Mouse (Mus musculus) testis, adult 2 months (tissue): ENCODE measurements at regions not wholly inside any gene's neighbourhood (a gene's known extent, or its start where the extent isn't known, plus 50 kb on each side); places are given as distances from the start of the nearest gene placed in this dataset.
A peak's percentile ranks its signal among the peaks of the same experiment; 100 is the strongest.

Experiments
- H3K27ac ChIP-seq: fragments of 200-500 bp; 2 replicates; pipeline ENCODE4 v1.5.1; 2012; ENCODE audit warnings: low read depth, low read length; ENCODE audit not compliant: control insufficient read depth, insufficient read depth
- H3K27me3 ChIP-seq: fragments of 200-500 bp; 2 replicates; pipeline ENCODE4 v1.6.1; 2012; ENCODE audit warnings: mild to moderate bottlenecking, low read length, moderate library complexity; ENCODE audit not compliant: control insufficient read depth, insufficient read depth
- H3K36me3 ChIP-seq: fragments of 200-500 bp; 2 replicates; pipeline ENCODE4 v1.6.1; 2012; ENCODE audit warnings: mild to moderate bottlenecking, low read length; ENCODE audit not compliant: control insufficient read depth, insufficient read depth
- H3K4me1 ChIP-seq: fragments of 200-500 bp; 2 replicates; pipeline ENCODE4 v1.6.1; 2012; ENCODE audit warnings: low read length; ENCODE audit not compliant: control insufficient read depth, insufficient read depth
- H3K4me3 ChIP-seq: fragments of 200-500 bp; 2 replicates; pipeline ENCODE4 v1.5.1; 2012; ENCODE audit warnings: low read depth, mild to moderate bottlenecking, low read length, moderate library complexity, mixed read lengths; ENCODE audit not compliant: control insufficient read depth
- CTCF ChIP-seq: fragments of 200-500 bp; IDR thresholded peaks from 2 replicates; pipeline ENCODE4 v1.5.1; 2012; ENCODE audit warnings: low read depth, mild to moderate bottlenecking, inconsistent platforms, low read length, moderate library complexity; ENCODE audit not compliant: control insufficient read depth, insufficient read depth, insufficient replicate concordance
- POLR2A ChIP-seq: fragments of 200-500 bp; IDR thresholded peaks from 2 replicates; pipeline ENCODE4 v1.6.1; 2012; ENCODE audit warnings: low read depth, mild to moderate bottlenecking, inconsistent platforms, low read length, moderate library complexity; ENCODE audit not compliant: control insufficient read depth

GRCm38 (mm10) chr1:89015385-89015784 is 54.8 kb upstream of the Sh3bp4 start:
- H3K36me3 ChIP-seq, result no peaks in the 10 kb centered on the region; the same call in 1 of the 2 replicates
- H3K4me3 ChIP-seq, result peak overlapping the region; percentile 93
- H3K27ac ChIP-seq, result peak overlapping the region; percentile 76
- peaks cover 11% of the 10 kb centered on the region for H3K4me1 ChIP-seq
- no peaks in the 10 kb centered on the region for H3K27me3 ChIP-seq
- no peak for TF ChIP-seq CTCF
- TF ChIP-seq POLR2A, result no peak

- no peak for TF ChIP-seq POLR2A
- TF ChIP-seq CTCF, result no peak
- no peaks in the 10 kb centered on the region; the same call in 1 of the 2 replicates for H3K36me3 ChIP-seq
- peak overlapping the region; percentile 76 for H3K27ac ChIP-seq
- peaks cover 11% of the 10 kb centered on the region for H3K4me1 ChIP-seq
- H3K4me3 ChIP-seq, result peak overlapping the region; percentile 93
- H3K27me3 ChIP-seq, result no peaks in the 10 kb centered on the region
Observed at GRCm38 (mm10) chr1:89015845-89016244, 54.4 kb upstream of the Sh3bp4 start.

- H3K27me3 ChIP-seq, result no peaks in the 10 kb centered on the region
- no peak for TF ChIP-seq POLR2A
- TF ChIP-seq CTCF, result no peak
- H3K4me3 ChIP-seq, result no peak overlapping the region
- H3K4me1 ChIP-seq, result peaks cover 6% of the 10 kb centered on the region
- H3K36me3 ChIP-seq, result no peaks in the 10 kb centered on the region
- H3K27ac ChIP-seq, result no peak overlapping the region
Observed at GRCm38 (mm10) chr1:89019778-89020373, 50.3 kb upstream of the Sh3bp4 start.
